Mouse (Mus musculus) inflammation-experienced regulatory T-cells (primary cell): ENCODE measurements around the gene Ugt1a5. TPM values are rescaled to one million over a fixed set of nuclear protein-coding genes. Genes with fewer than 3 reads are reported as not detected.

Experiments used
- polyA plus RNA-seq, 2 experiments: library from polyadenylated mRNA; unstranded; fragments of 100-300 nt; shearing (Covaris generic); gene quantifications; one replicate each; pipeline ENCODE4 v1.2.1; 2017

Gene Ugt1a5
- 1 to 10 TPM in 1 of 2 experiments, not detected in 1; 1.4 TPM for polyA plus RNA-seq

DNA sequence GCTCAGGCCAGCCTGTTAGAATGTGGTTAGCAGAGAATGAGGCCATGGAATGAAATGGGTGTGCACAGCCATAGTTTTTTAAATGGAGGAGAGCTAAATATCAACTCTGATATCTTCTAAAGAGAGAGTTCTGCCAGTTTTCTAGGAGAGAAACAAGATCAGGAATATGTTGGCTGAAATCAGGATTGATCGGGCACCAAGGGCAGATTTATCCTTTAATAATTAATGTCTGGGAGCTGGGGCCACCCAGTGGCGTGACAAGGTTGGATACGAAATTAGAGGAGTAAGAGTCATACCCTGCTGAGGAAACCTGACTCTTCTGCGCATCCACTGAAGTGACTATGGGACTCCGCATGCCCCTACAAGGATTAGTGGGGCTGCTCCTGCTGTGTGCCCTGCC, at the start of gene Ugt1a5:
Gene Ugt1a5, plus strand, starts transcription at position 302 of the 400 bp plus-strand sequence.

DNA sequence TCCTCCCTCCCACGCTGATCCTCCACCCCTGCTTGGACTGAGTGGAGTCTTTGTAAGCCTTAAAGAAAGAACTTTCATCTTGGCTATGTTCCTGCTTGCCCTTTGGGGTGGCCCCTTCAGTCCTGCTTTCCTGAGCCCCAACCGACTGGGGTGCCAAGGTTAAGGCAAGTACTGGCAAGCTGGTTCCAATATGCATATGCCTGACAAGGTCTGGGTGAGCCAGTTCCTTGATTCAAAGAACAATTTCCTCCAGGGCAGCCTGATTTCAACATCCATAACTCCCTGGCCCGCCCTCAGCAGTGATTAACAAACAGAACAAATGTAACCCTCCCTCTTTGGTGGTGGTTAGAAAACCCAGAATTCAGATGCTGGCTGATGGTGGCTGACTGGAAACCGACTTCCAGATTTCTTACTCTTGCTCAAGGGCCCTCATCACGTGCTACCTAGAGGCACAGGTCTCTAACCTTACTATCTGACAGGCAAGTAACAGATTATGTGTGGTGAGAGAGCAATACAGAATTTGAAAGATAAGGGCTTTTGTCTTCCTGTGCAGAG, 31.3 kb upstream of the Ugt1a5 start, which contains the start of gene Ugt1a6a:
Gene Ugt1a6a, plus strand, starts transcription at position 353 of the 555 bp plus-strand sequence.

DNA sequence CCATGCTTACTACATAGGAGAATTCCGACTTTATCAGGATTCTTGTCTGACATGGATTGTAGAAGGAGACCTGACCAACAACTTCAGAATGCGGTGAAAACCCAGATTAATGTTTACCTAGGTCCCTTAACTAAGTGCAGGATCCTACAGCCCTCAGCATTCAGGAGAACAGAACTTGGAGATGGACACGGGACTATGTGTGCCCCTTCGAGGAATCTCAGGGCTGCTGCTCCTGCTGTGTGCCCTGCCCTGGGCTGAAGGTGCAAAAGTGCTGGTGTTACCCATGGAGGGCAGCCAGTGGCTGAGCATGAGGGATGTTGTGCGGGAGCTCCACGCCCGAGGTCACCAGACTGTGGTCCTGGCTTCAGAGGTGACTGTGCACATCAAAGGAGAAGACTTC, 34.6 kb downstream of the Ugt1a5 start, which contains the start of gene Ugt1a2:
Gene Ugt1a2, plus strand, starts transcription at position 146 of the 400 bp plus-strand sequence.

DNA sequence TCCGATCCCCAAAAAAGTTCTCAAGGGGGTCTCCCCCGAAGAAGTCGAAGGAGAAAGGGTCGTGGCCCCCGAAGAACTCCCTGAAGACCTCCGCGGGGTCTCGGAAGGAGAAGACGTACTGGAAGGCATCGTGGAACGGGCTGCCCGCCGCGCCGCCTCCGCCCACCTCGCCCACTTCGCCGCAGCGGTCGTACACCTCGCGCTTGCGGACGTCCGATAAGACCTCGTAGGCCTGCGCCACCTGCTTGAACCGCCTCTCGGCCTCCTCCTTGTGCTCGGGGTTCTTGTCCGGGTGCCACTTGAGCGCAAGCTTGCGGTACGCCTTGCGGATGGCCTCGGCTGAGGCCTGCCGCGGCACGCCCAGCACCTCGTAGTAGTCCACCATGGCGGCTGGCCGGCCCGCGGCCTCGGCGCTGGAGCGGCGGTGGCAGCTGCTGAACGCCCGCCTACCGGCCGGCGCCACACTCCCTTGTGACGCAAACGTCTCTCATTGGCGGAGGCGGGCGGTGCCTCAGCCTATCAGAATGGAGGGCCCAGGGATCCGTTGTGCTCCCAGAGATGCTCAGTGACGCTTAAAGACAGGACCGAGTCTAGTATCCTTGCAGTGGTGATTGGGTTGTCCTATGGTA, 39.6 kb downstream of the Ugt1a5 start, which contains the start of gene Dnajb3:
Gene Dnajb3, minus strand, starts transcription at position 489 of the 629 bp plus-strand sequence.

DNA sequence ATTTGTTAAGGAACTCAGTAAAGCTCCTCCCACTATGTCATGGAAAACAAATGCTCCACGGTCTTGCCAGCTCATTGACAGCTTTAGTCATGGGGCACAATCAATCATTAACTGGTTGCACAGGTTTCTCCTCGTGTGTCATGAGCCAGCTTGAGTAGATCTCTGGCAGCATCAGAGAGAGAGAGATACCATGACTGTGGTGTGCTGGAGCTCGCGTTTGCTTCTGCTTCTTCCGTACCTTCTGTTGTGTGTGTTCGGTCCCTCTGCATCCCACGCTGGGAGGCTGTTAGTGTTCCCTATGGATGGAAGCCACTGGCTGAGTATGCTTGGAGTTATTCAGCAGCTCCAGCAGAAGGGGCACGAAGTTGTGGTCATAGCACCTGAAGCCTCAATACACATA, 46.0 kb downstream of the Ugt1a5 start, which contains the start of gene Ugt1a1:
Gene Ugt1a1, plus strand, starts transcription at position 148 of the 400 bp plus-strand sequence.

DNA sequence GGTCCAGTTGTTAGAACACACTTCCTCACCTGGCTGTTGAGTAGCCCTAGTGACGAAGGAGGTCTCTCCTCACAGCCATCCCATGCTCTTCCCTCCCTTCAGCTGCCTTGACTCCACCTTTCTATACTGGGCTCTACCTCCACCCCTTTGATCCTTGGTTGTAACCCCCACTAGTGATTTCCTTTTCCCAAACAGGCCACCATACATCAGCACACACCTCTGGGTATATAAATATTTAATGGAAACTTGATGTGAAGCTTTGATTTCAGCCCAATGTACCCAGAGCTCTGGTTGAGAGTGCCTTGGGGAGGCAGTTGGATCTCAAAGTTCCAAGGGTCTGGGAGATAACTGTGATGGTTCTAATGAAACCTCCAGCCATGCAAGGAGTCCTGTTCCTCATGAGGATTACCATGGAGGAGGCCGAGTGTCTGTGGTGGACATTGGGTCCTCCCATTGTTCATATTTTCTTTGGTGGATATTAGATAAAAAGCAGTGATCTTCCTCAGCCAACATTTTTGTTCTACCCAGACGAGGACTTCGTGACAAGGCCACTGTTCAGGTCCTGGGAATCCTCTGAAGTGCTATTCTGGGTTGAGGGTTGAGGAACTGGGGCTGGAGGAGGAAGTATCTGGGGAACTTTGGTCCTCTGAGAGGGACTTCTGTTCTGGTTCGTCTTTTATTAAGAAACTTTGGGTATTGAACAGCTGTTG, 61.0 kb downstream of the Ugt1a5 start, which contains the start of gene Mroh2a:
Gene Mroh2a, plus strand, starts transcription at position 317 of the 710 bp plus-strand sequence.

Other genes with a start within 250 kb of the Ugt1a5 start
- 10 to 100 TPM; 17.5 to 18.8 TPM for gene Usp40, start 157.5 kb upstream of the Ugt1a5 start, polyA plus RNA-seq
- gene Ugt1a10, start 110.6 kb upstream of the Ugt1a5 start, polyA plus RNA-seq: not detected
- gene Ugt1a9, start 95.2 kb upstream of the Ugt1a5 start, polyA plus RNA-seq: under 1 TPM; 0.38 to 0.81 TPM
- not detected for gene Ugt1a8, start 78.2 kb upstream of the Ugt1a5 start, polyA plus RNA-seq
- gene Ugt1a7c, start 71.0 kb upstream of the Ugt1a5 start, polyA plus RNA-seq: under 1 TPM; 0.31 to 0.49 TPM
- not detected for gene Ugt1a6b, start 62.8 kb upstream of the Ugt1a5 start, polyA plus RNA-seq
- 1 to 10 TPM in 1 of 2 experiments, under 1 TPM in 1; 0.72 to 1.7 TPM for gene Ugt1a6a, start 31.2 kb upstream of the Ugt1a5 start, polyA plus RNA-seq
- gene Ugt1a2, start 34.6 kb downstream of the Ugt1a5 start, polyA plus RNA-seq: under 1 TPM; 0.31 to 0.42 TPM
- under 1 TPM; 0.25 to 0.72 TPM for gene Dnajb3, start 39.8 kb downstream of the Ugt1a5 start, polyA plus RNA-seq
- gene Ugt1a1, start 45.9 kb downstream of the Ugt1a5 start, polyA plus RNA-seq: under 1 TPM; 0.11 to 0.93 TPM
- gene Mroh2a, start 61.0 kb downstream of the Ugt1a5 start, polyA plus RNA-seq: 1 to 10 TPM in 1 of 2 experiments, under 1 TPM in 1; 0.98 to 6.6 TPM
- 100 to 1,000 TPM in 1 of 2 experiments, 10 to 100 TPM in 1; 79.0 to 117 TPM for gene Hjurp, start 111.6 kb downstream of the Ugt1a5 start, polyA plus RNA-seq
- under 1 TPM; 0.23 to 0.70 TPM for gene Trpm8, start 111.6 kb downstream of the Ugt1a5 start, polyA plus RNA-seq
- gene Spp2, start 240.9 kb downstream of the Ugt1a5 start, polyA plus RNA-seq: 1 to 10 TPM in 1 of 2 experiments, not detected in 1; 1.1 TPM